Mouse (Mus musculus): ENCODE data around the gene Mup20. TPM values are rescaled to one million over a fixed set of nuclear protein-coding genes. Genes with fewer than 3 reads are reported as not detected.
"Not testable (repeated sequence)": the region's sequence is repeated elsewhere in the genome, so short reads cannot be mapped to it uniquely, and the experiment has no call there.

The Mup20 gene
- polyA plus RNA-seq, 1 experiment from 2014 or later = not detected

DNA sequence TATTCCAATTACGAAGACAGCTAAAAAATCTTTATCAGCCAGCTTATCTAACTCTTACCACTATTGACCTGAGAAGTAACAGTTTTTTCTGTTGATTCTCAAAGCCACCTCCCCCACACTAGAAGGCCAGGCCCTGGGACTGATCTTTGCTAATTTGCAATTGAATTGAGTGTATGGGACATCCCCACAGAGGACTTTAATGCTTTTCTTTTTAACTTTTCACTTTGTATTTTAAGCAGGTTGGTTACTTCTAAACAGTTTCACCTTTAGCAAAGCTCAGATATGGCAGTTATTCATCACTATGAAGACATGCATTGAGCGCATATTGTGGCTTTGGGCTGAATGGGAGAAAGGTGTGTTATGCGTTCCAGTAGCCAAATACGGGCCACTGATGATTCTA lies 30.3 kb downstream of the Mup20 start:
- H3K4me3 ChIP-seq (ENCODE audit: low read depth, low read length) = no peak overlapping the region
- H3K4me1 ChIP-seq (replicated peaks; ENCODE audit: control insufficient read depth, insufficient read depth, low read length) = no peaks in the 10 kb centered on the region
- no peak overlapping the region for H3K4me2 ChIP-seq (ENCODE audit: low read length)
- DNase-seq (ENCODE audit: low spot score) (no peak), ATAC-seq (replicated peaks; ENCODE audit: low FRiP score, low TSS enrichment, low read depth) (no peak)
- no peak overlapping the region for H3K27ac ChIP-seq (ENCODE audit: low read depth)
- 87% methylated on average over 4 of the region's 4 CpGs for WGBS
- H3K36me3 ChIP-seq (ENCODE audit: control insufficient read depth, insufficient read depth, low read length) = no peaks in the 10 kb centered on the region
- no peaks in the 10 kb centered on the region for H3K9me3 ChIP-seq (ENCODE audit: control insufficient read depth, low read length)
- H3K9ac ChIP-seq (ENCODE audit: low read length) = no peak overlapping the region
- no peaks in the 10 kb centered on the region for H3K27me3 ChIP-seq (replicated peaks; ENCODE audit: control insufficient read depth, insufficient read depth, low read length)

- Histone ChIP-seq H3K4me2 (ENCODE audit: low read length) (no peak overlapping the region), H3K27me3 (replicated peaks; ENCODE audit: control insufficient read depth, insufficient read depth, low read length) (no peaks in the 10 kb centered on the region), H3K9ac (ENCODE audit: low read length) (no peak overlapping the region), H3K9me3 (ENCODE audit: control insufficient read depth, low read length) (no peaks in the 10 kb centered on the region), H3K36me3 (ENCODE audit: control insufficient read depth, insufficient read depth, low read length) (no peaks in the 10 kb centered on the region), H3K4me1 (replicated peaks; ENCODE audit: control insufficient read depth, insufficient read depth, low read length) (no peaks in the 10 kb centered on the region), H3K4me3 (ENCODE audit: low read depth, low read length) (no peak overlapping the region), H3K27ac (ENCODE audit: low read depth) (no peak overlapping the region)
- WGBS = 77% methylated on average over 2 of the region's 2 CpGs
- DNase-seq (ENCODE audit: low spot score) = no peak
- no peak for ATAC-seq (replicated peaks; ENCODE audit: low FRiP score, low TSS enrichment, low read depth)
Measured at GRCm38 (mm10) chr4:62023120-62023519, 30.8 kb downstream of the Mup20 start.

DNA sequence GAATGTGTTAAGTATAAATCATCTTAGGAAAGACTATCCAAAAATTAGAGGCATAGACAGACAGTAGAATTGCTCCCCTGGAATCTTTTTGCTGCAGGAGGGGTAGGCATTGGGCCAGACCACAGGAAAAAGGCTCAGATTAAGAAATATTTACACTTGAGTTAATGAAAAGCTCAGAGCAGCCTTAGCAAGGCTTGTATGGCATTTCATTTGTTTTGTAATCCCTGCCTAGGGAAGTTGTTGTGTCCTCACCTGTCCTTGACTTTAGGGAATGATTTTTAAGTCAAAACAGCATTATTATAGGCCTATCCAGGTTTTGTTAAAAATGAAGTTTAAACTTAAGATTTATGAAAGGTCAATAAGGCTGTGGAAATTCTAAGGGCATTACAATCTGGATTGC lies 33.4 kb downstream of the Mup20 start:
- H3K4me2 ChIP-seq (ENCODE audit: low read length); H3K4me3 ChIP-seq (ENCODE audit: low read depth, low read length); H3K9me3 ChIP-seq (ENCODE audit: control insufficient read depth, low read length); ATAC-seq (replicated peaks; ENCODE audit: low FRiP score, low TSS enrichment, low read depth); H3K27me3 ChIP-seq (replicated peaks; ENCODE audit: control insufficient read depth, insufficient read depth, low read length); H3K9ac ChIP-seq (ENCODE audit: low read length); DNase-seq (ENCODE audit: low spot score); H3K36me3 ChIP-seq (ENCODE audit: control insufficient read depth, insufficient read depth, low read length); H3K27ac ChIP-seq (ENCODE audit: low read depth); H3K4me1 ChIP-seq (replicated peaks; ENCODE audit: control insufficient read depth, insufficient read depth, low read length): not testable (repeated sequence)

Other genes with a start within 250 kb of the Mup20 start
- gene Mup5, start 218.9 kb downstream of the Mup20 start, polyA plus RNA-seq (2014; fragmentation: Nextera tagmentation; extraction: Ambion mirVana) = not detected in 2 replicates
- not detected in 2 replicates for gene Mup3, start 33.2 kb upstream of the Mup20 start, polyA plus RNA-seq (2014; fragmentation: Nextera tagmentation; extraction: Ambion mirVana)
- gene Mup21, start 96.7 kb upstream of the Mup20 start, polyA plus RNA-seq (2014; fragmentation: Nextera tagmentation; extraction: Ambion mirVana) = not detected in 2 replicates
- gene Zfp37, start 176.9 kb upstream of the Mup20 start, polyA plus RNA-seq (2014; fragmentation: Nextera tagmentation; extraction: Ambion mirVana) = 9.9 and 12.4 TPM in 2 replicates
- gene Slc31a2, start 208.4 kb upstream of the Mup20 start, polyA plus RNA-seq (2014; fragmentation: Nextera tagmentation; extraction: Ambion mirVana) = 13.6 and 14.5 TPM in 2 replicates

Measured in intestine, embryonic 14.5 days (tissue).